Mouse (Mus musculus) limb, embryonic 13.5 days (tissue): Measurements from ENCODE around the gene Rccd1. TPM values are rescaled to one million over a fixed set of nuclear protein-coding genes. Genes with fewer than 3 reads are reported as not detected.

Experiments used
- ATAC-seq: fragments of 200-750 bp; cut with Nextera tagmentation; 2 replicates; pipeline ENCODE4 v1.8.0; 2017; ENCODE audit warnings: low read depth, moderate number of reproducible peaks, moderate TSS enrichment; ENCODE audit not compliant: low FRiP score
- H3K27ac ChIP-seq: fragments of 300-500 bp; sonication (generic); 2 replicates; pipeline ENCODE4 v1.5.1; 2015; ENCODE audit warnings: inconsistent platforms, mild to moderate bottlenecking, moderate library complexity
- H3K27me3 ChIP-seq: fragments of 300-500 bp; sonication (generic); 2 replicates; pipeline ENCODE4 v1.6.1; 2015; ENCODE audit warnings: mild to moderate bottlenecking, inconsistent platforms
- H3K36me3 ChIP-seq: fragments of 300-500 bp; sonication (generic); 2 replicates; pipeline ENCODE4 v1.6.1; 2015; ENCODE audit warnings: inconsistent platforms, mild to moderate bottlenecking, moderate library complexity
- H3K4me1 ChIP-seq: fragments of 300-500 bp; sonication (generic); 2 replicates; pipeline ENCODE4 v1.6.1; 2015; ENCODE audit warnings: inconsistent platforms
- H3K4me2 ChIP-seq: fragments of 300-500 bp; sonication (generic); replicated peaks from 2 replicates; pipeline ENCODE4 v1.6.1; 2015; ENCODE audit warnings: inconsistent platforms, mild to moderate bottlenecking, moderate library complexity
- H3K4me3 ChIP-seq: fragments of 300-500 bp; sonication (generic); 2 replicates; pipeline ENCODE4 v1.5.1; 2015; ENCODE audit warnings: moderate library complexity, mild to moderate bottlenecking, inconsistent platforms
- H3K9ac ChIP-seq: fragments of 300-500 bp; sonication (generic); 2 replicates; pipeline ENCODE4 v1.6.1; 2015; ENCODE audit warnings: mild to moderate bottlenecking, inconsistent platforms
- H3K9me3 ChIP-seq: fragments of 300-500 bp; sonication (generic); 2 replicates; pipeline ENCODE4 v1.6.1; 2016; ENCODE audit warnings: inconsistent platforms
- WGBS: fragments of 180-500 bp; shearing (Covaris S2); methylation state at CpG from one replicate; pipeline ENCODE4 v1.1.7; 2015; 5-methylcytosine and 5-hydroxymethylcytosine counted together
- polyA plus RNA-seq: library from polyadenylated mRNA; unstranded; fragments of >200 nt; fragmentation: Nextera tagmentation; extraction: Ambion mirVana; gene quantifications from 2 replicates; pipeline ENCODE4 v1.2.1, GENCODE M21; 2015

Rccd1 gene
- polyA plus RNA-seq, 1 experiment from 2014 or later, result 12.3 TPM

- peaks cover 16% of the 10 kb centered on the region for H3K4me1 ChIP-seq
- ATAC-seq, result no peak
- WGBS, result 96% methylated on average over 7 of the region's 7 CpGs
- H3K27ac ChIP-seq, result no peak overlapping the region
- H3K27me3 ChIP-seq, result no peaks in the 10 kb centered on the region
- H3K4me2 ChIP-seq, result no peak overlapping the region
- H3K36me3 ChIP-seq, result peaks cover 65% of the 10 kb centered on the region
- no peak overlapping the region for H3K9ac ChIP-seq
- H3K4me3 ChIP-seq, result no peak overlapping the region
- H3K9me3 ChIP-seq, result peaks cover 2% of the 10 kb centered on the region; the same call in 1 of the 2 replicates
Measured at GRCm38 (mm10) chr7:80367232-80367631, 43.0 kb upstream of the Rccd1 start.

GRCm38 (mm10) chr7:80365759-80366158 is 41.5 kb upstream of the Rccd1 start:
- 88% methylated on average over 2 of the region's 2 CpGs for WGBS
- Histone ChIP-seq H3K27me3 (no peaks in the 10 kb centered on the region), H3K4me1 (peaks cover 16% of the 10 kb centered on the region), H3K27ac (no peak overlapping the region), H3K4me2 (no peak overlapping the region), H3K4me3 (no peak overlapping the region), H3K9me3 (peaks cover 2% of the 10 kb centered on the region; the same call in 1 of the 2 replicates), H3K9ac (no peak overlapping the region), H3K36me3 (peaks cover 79% of the 10 kb centered on the region)
- ATAC-seq, result no peak

- 57% methylated on average over 3 of the region's 3 CpGs for WGBS
- H3K4me1 ChIP-seq, result no peaks in the 10 kb centered on the region
Measured at GRCm38 (mm10) chr7:80360435-80360834, 36.2 kb upstream of the Rccd1 start.

GRCm38 (mm10) chr7:80358039-80358438 is 33.8 kb upstream of the Rccd1 start:
- Histone ChIP-seq H3K4me1 (no peaks in the 10 kb centered on the region), H3K4me3 (no peak overlapping the region), H3K4me2 (no peak overlapping the region), H3K27me3 (no peaks in the 10 kb centered on the region), H3K36me3 (peaks cover 94% of the 10 kb centered on the region), H3K27ac (no peak overlapping the region), H3K9me3 (no peaks in the 10 kb centered on the region), H3K9ac (no peak overlapping the region)
- ATAC-seq, result no peak
- WGBS, result 87% methylated on average over 4 of the region's 4 CpGs

More at GRCm38 (mm10) chr7:80360435-80360834, 36.2 kb upstream of the Rccd1 start:
- H3K4me2 ChIP-seq, result no peak overlapping the region
- H3K9me3 ChIP-seq, result peaks cover 2% of the 10 kb centered on the region; the same call in 1 of the 2 replicates
- no peaks in the 10 kb centered on the region for H3K27me3 ChIP-seq
- H3K27ac ChIP-seq, result no peak overlapping the region
- ATAC-seq, result no peak
- no peak overlapping the region for H3K9ac ChIP-seq
- H3K4me3 ChIP-seq, result no peak overlapping the region
- H3K36me3 ChIP-seq, result peaks cover 99% of the 10 kb centered on the region

- Histone ChIP-seq H3K4me1 (no peaks in the 10 kb centered on the region), H3K9ac (no peak overlapping the region), H3K4me3 (no peak overlapping the region), H3K9me3 (no peaks in the 10 kb centered on the region), H3K27ac (no peak overlapping the region), H3K36me3 (peaks cover 94% of the 10 kb centered on the region), H3K27me3 (no peaks in the 10 kb centered on the region), H3K4me2 (no peak overlapping the region)
- ATAC-seq, result no peak
- 62% methylated on average over 8 of the region's 8 CpGs for WGBS
Measured at GRCm38 (mm10) chr7:80357156-80357555, 32.9 kb upstream of the Rccd1 start.

GRCm38 (mm10) chr7:80356351-80356750 is 32.1 kb upstream of the Rccd1 start:
- H3K27ac ChIP-seq, result no peak overlapping the region
- H3K36me3 ChIP-seq, result peaks cover 92% of the 10 kb centered on the region
- H3K4me2 ChIP-seq, result no peak overlapping the region
- 92% methylated on average over 13 of the region's 13 CpGs for WGBS
- no peak for ATAC-seq
- H3K4me1 ChIP-seq, result no peaks in the 10 kb centered on the region
- H3K9me3 ChIP-seq, result no peaks in the 10 kb centered on the region
- no peaks in the 10 kb centered on the region for H3K27me3 ChIP-seq
- H3K9ac ChIP-seq, result no peak overlapping the region
- no peak overlapping the region for H3K4me3 ChIP-seq

GRCm38 (mm10) chr7:80352920-80353319 is 28.7 kb upstream of the Rccd1 start:
- no peak for ATAC-seq
- peaks cover 10% of the 10 kb centered on the region for H3K4me1 ChIP-seq
- no peak overlapping the region for H3K4me2 ChIP-seq
- no peak overlapping the region for H3K9ac ChIP-seq
- H3K27ac ChIP-seq, result no peak overlapping the region
- no peaks in the 10 kb centered on the region for H3K9me3 ChIP-seq
- WGBS, result 91% methylated on average over 8 of the region's 8 CpGs
- H3K36me3 ChIP-seq, result peaks cover 73% of the 10 kb centered on the region
- H3K4me3 ChIP-seq, result no peak overlapping the region
- H3K27me3 ChIP-seq, result no peaks in the 10 kb centered on the region

GRCm38 (mm10) chr7:80350808-80351207 is 26.6 kb upstream of the Rccd1 start:
- peaks cover 53% of the 10 kb centered on the region for H3K36me3 ChIP-seq
- H3K4me1 ChIP-seq, result peaks cover 25% of the 10 kb centered on the region
- no peaks in the 10 kb centered on the region for H3K9me3 ChIP-seq
- H3K27ac ChIP-seq, result no peak overlapping the region
- H3K27me3 ChIP-seq, result no peaks in the 10 kb centered on the region
- WGBS, result 79% methylated on average over 2 of the region's 2 CpGs
- ATAC-seq, result no peak
- H3K9ac ChIP-seq, result no peak overlapping the region
- H3K4me3 ChIP-seq, result no peak overlapping the region
- no peak overlapping the region for H3K4me2 ChIP-seq

- no peaks in the 10 kb centered on the region for H3K27me3 ChIP-seq
- H3K4me1 ChIP-seq, result peaks cover 31% of the 10 kb centered on the region
- no peak overlapping the region; the same call in 1 of the 2 replicates for H3K9ac ChIP-seq
- H3K4me3 ChIP-seq, result no peak overlapping the region
- H3K27ac ChIP-seq, result peak overlapping the region; percentile 61; the same call in 1 of the 2 replicates
- no peak for ATAC-seq
- peaks cover 36% of the 10 kb centered on the region for H3K36me3 ChIP-seq
- no peak overlapping the region for H3K4me2 ChIP-seq
- no peaks in the 10 kb centered on the region for H3K9me3 ChIP-seq
- 51% methylated on average over 13 of the region's 13 CpGs for WGBS
Measured at GRCm38 (mm10) chr7:80347670-80348586, 23.7 kb upstream of the Rccd1 start.

GRCm38 (mm10) chr7:80346830-80347229 is 22.6 kb upstream of the Rccd1 start:
- 0 out of 2 replicates have a peak overlapping the region, but pooled peaks have one; percentile 15 for H3K27ac ChIP-seq

GRCm38 (mm10) chr7:80346173-80346572 is 21.9 kb upstream of the Rccd1 start:
- Histone ChIP-seq H3K36me3 (peaks cover 20% of the 10 kb centered on the region), H3K4me2 (no peak overlapping the region), H3K4me1 (peaks cover 36% of the 10 kb centered on the region), H3K27ac (no peak overlapping the region), H3K27me3 (no peaks in the 10 kb centered on the region), H3K4me3 (no peak overlapping the region), H3K9me3 (no peaks in the 10 kb centered on the region), H3K9ac (no peak overlapping the region)
- 93% methylated on average over 9 of the region's 9 CpGs for WGBS
- no peak for ATAC-seq

More at GRCm38 (mm10) chr7:80346830-80347229, 22.6 kb upstream of the Rccd1 start:
- H3K4me3 ChIP-seq, result no peak overlapping the region
- no peak for ATAC-seq
- no peak overlapping the region for H3K4me2 ChIP-seq
- WGBS, result 74% methylated on average over 5 of the region's 5 CpGs
- no peaks in the 10 kb centered on the region for H3K9me3 ChIP-seq
- H3K27me3 ChIP-seq, result no peaks in the 10 kb centered on the region
- H3K4me1 ChIP-seq, result peaks cover 34% of the 10 kb centered on the region
- peaks cover 26% of the 10 kb centered on the region for H3K36me3 ChIP-seq
- no peak overlapping the region for H3K9ac ChIP-seq

GRCm38 (mm10) chr7:80343270-80344018 is 19.2 kb upstream of the Rccd1 start:
- Histone ChIP-seq H3K9me3 (no peaks in the 10 kb centered on the region), H3K36me3 (peaks cover 7% of the 10 kb centered on the region), H3K4me3 (peak overlapping the region; percentile 56), H3K4me2 (peak overlapping the region; percentile 76), H3K9ac (peak overlapping the region; percentile 79), H3K27me3 (no peaks in the 10 kb centered on the region), H3K27ac (peak overlapping the region; percentile 56; the same call in 1 of the 2 replicates), H3K4me1 (peaks cover 47% of the 10 kb centered on the region)
- ATAC-seq, result no peak
- WGBS, result 27% methylated on average over 19 of the region's 19 CpGs
